Mouse (Mus musculus): Measurements from ENCODE around the gene Cpox.

- TF ChIP-seq CTCF (IDR thresholded peaks at IDR 0.05) (no peak), EP300 (IDR thresholded peaks at IDR 0.05) (no peak)
Observed at GRCm38 (mm10) chr16:58709536-58709935, 39.4 kb downstream of the Cpox start.

All from lung, postnatal 0 days (tissue).